Mouse (Mus musculus): ENCODE measurements around the gene Slc6a5.

- TF ChIP-seq CTCF (IDR thresholded peaks at IDR 0.05; ENCODE audit: low read depth, low read length) (no peak), POLR2A (IDR thresholded peaks at IDR 0.05; ENCODE audit: borderline replicate concordance, low read depth, low read length) (no peak)
Measured at GRCm38 (mm10) chr7:49911147-49911946, 1.4 kb downstream of the Slc6a5 start.

All from bone marrow macrophage, adult 2 months (primary cell).